Comparison of ENCODE assay signal across 34 mouse cellular contexts in genomic region chrX:107089930-107090329, GRCm38 (mm10). TPM values are rescaled to one million over a fixed set of nuclear protein-coding genes. Genes with fewer than 3 reads are reported as not detected.
"Had no signal": no experiment of that assay in that cellular context is flagged by ENCODE, and none has a peak within 500 bp of the region (broad histone marks: within the 10 kb centered on the region; RNA-seq: fewer than 3 reads in every experiment).

No protein-coding gene starts in this region.

- H3K36me3 ChIP-seq: heart, embryonic 13.5 days; heart, embryonic 15.5 days; hindbrain, embryonic 13.5 days; hindbrain, embryonic 15.5 days; intestine, embryonic 15.5 days; limb, embryonic 10.5 days; limb, embryonic 12.5 days had no signal

- H3K27ac ChIP-seq: gastrocnemius, adult 2 months; heart, adult 2 months; heart, embryonic 13.5 days; heart, embryonic 15.5 days; hindbrain, embryonic 13.5 days; hindbrain, embryonic 15.5 days; hindbrain, postnatal 0 days; intestine, embryonic 15.5 days; layer of hippocampus, adult 2 months; left cerebral cortex, adult 2 months; limb, embryonic 10.5 days; limb, embryonic 12.5 days had no signal

- H3K4me3 ChIP-seq: gastrocnemius, adult 2 months; heart, adult 2 months; heart, embryonic 13.5 days; heart, embryonic 15.5 days; hindbrain, embryonic 13.5 days; hindbrain, embryonic 15.5 days; intestine, embryonic 15.5 days; layer of hippocampus, adult 2 months; left cerebral cortex, adult 2 months; limb, embryonic 10.5 days; limb, embryonic 12.5 days had no signal

- H3K4me2 ChIP-seq: heart, embryonic 11.5 days; heart, embryonic 13.5 days; heart, embryonic 15.5 days; hindbrain, embryonic 13.5 days; hindbrain, embryonic 15.5 days; intestine, embryonic 15.5 days; limb, embryonic 12.5 days; liver, embryonic 11.5 days had no signal

- H3K9me3 ChIP-seq: heart, embryonic 13.5 days; heart, embryonic 15.5 days; hindbrain, embryonic 13.5 days; hindbrain, embryonic 15.5 days; intestine, embryonic 15.5 days; limb, embryonic 10.5 days; limb, embryonic 12.5 days had no signal

- DNase-seq: gastrocnemius, adult 2 months; gastrocnemius, postnatal 10 days; gastrocnemius, postnatal 36 days; heart, adult 11 months; heart, adult 2 months; heart, postnatal 14 days; heart, postnatal 36 days; kidney, adult 18-20 months; kidney, adult 8-10 months; kidney, postnatal 10 days; kidney, postnatal 25 days; kidney, postnatal 4 days; liver had no signal

- ATAC-seq: hindbrain, postnatal 0 days; intestine, embryonic 15.5 days; intestine, postnatal 0 days had no signal

- H3K9ac ChIP-seq: heart, embryonic 13.5 days; heart, embryonic 15.5 days; hindbrain, embryonic 13.5 days; hindbrain, embryonic 15.5 days; intestine, embryonic 15.5 days; limb, embryonic 12.5 days had no signal

- H3K27me3 ChIP-seq: heart, embryonic 13.5 days; heart, embryonic 15.5 days; hindbrain, embryonic 13.5 days; hindbrain, embryonic 15.5 days; intestine, embryonic 15.5 days had no signal

- H3K4me1 ChIP-seq: heart, embryonic 13.5 days; heart, embryonic 15.5 days; hindbrain, embryonic 13.5 days; hindbrain, embryonic 15.5 days; intestine, embryonic 15.5 days; limb, embryonic 10.5 days; limb, embryonic 12.5 days had no signal

RNA-seq across cellular contexts. Expression of gene P2ry10, which starts 1.6 kb away (rescaled TPM):
- total RNA-seq: gastrocnemius, adult 2 months; hindbrain, postnatal 0 days; layer of hippocampus, adult 2 months; layer of hippocampus, postnatal 10 days; layer of hippocampus, postnatal 25 days; left cerebral cortex, adult 2 months; left cerebral cortex, postnatal 14 days; left cerebral cortex, postnatal 36 days had no signal
- polyA plus RNA-seq: frontal cortex, adult 2 months; heart, embryonic 11.5 days; heart, embryonic 13.5 days; heart, postnatal 0 days; hindbrain, embryonic 11.5 days; hindbrain, embryonic 13.5 days; hindbrain, embryonic 15.5 days; hindbrain, postnatal 0 days; intestine, postnatal 0 days; kidney, embryonic 14.5 days; limb, embryonic 12.5 days had no signal
